Mouse (Mus musculus) urinary bladder, postnatal 25 days (tissue): ENCODE data around the gene Mapk10.

Experiments used
- DNase-seq: peaks from one replicate; pipeline ENCODE4 v3.0.0; 2022; ENCODE audit warnings: low spot score

Gene Mapk10

GRCm38 (mm10) chr5:103211101-103211848 lies at the start of gene Mapk10:
Mapk10 (minus strand) TSS chr5:103211334.
- no peak for DNase-seq

GRCm38 (mm10) chr5:103256144-103256543 lies 45.0 kb upstream of the Mapk10 start:
- DNase-seq: no peak

- no peak for DNase-seq
Measured at GRCm38 (mm10) chr5:103242430-103242829, 31.3 kb upstream of the Mapk10 start.

- DNase-seq: no peak
Measured at GRCm38 (mm10) chr5:103231822-103232221, 20.7 kb upstream of the Mapk10 start.

GRCm38 (mm10) chr5:103230334-103230733 lies 19.2 kb upstream of the Mapk10 start:
- no peak for DNase-seq

- no peak for DNase-seq
Measured at GRCm38 (mm10) chr5:103229321-103229720, 18.2 kb upstream of the Mapk10 start.

- DNase-seq: no peak
Measured at GRCm38 (mm10) chr5:103221997-103222396, 10.9 kb upstream of the Mapk10 start.

GRCm38 (mm10) chr5:103210644-103211043 lies 490 bp downstream of the Mapk10 start:
- no peak for DNase-seq

GRCm38 (mm10) chr5:103210018-103210417 lies 1.1 kb downstream of the Mapk10 start:
- DNase-seq: no peak

- DNase-seq: no peak
Measured at GRCm38 (mm10) chr5:103209486-103209885, 1.6 kb downstream of the Mapk10 start.

- no peak for DNase-seq
Measured at GRCm38 (mm10) chr5:103208869-103209268, 2.3 kb downstream of the Mapk10 start.

- no peak for DNase-seq
Measured at GRCm38 (mm10) chr5:103208021-103208511, 3.1 kb downstream of the Mapk10 start.

GRCm38 (mm10) chr5:103197796-103198325 lies 13.3 kb downstream of the Mapk10 start:
- no peak for DNase-seq

- no peak for DNase-seq
Measured at GRCm38 (mm10) chr5:103194549-103194948, 16.6 kb downstream of the Mapk10 start.

- DNase-seq: no peak
Measured at GRCm38 (mm10) chr5:103193700-103194099, 17.4 kb downstream of the Mapk10 start.

- no peak for DNase-seq
Measured at GRCm38 (mm10) chr5:103191577-103191976, 19.6 kb downstream of the Mapk10 start.

GRCm38 (mm10) chr5:103184256-103184655 lies 26.9 kb downstream of the Mapk10 start:
- DNase-seq: no peak

GRCm38 (mm10) chr5:103181622-103182021 lies 29.5 kb downstream of the Mapk10 start:
- DNase-seq: no peak

- no peak for DNase-seq
Measured at GRCm38 (mm10) chr5:103177010-103177409, 34.1 kb downstream of the Mapk10 start.

- no peak for DNase-seq
Measured at GRCm38 (mm10) chr5:103175989-103176388, 35.1 kb downstream of the Mapk10 start.

- DNase-seq: no peak
Measured at GRCm38 (mm10) chr5:103174607-103175006, 36.5 kb downstream of the Mapk10 start.

- DNase-seq: no peak
Measured at GRCm38 (mm10) chr5:103171207-103171606, 39.9 kb downstream of the Mapk10 start.

- no peak for DNase-seq
Measured at GRCm38 (mm10) chr5:103167371-103167770, 43.8 kb downstream of the Mapk10 start.

GRCm38 (mm10) chr5:103166755-103167154 lies 44.4 kb downstream of the Mapk10 start:
- DNase-seq: no peak
